Mouse (Mus musculus) kidney, adult 2 months (tissue): Measurements from ENCODE around the gene Il27.

Experiments
- CTCF ChIP-seq: fragments of 200-500 bp; conservative IDR thresholded peaks from 2 replicates; pipeline ENCODE4 v1.5.1; 2011; ENCODE audit warnings: low read depth, mild to moderate bottlenecking, control low read depth, low read length, moderate library complexity, mixed read lengths; ENCODE audit not compliant: insufficient read depth, insufficient read length
- POLR2A ChIP-seq: fragments of 200-500 bp; IDR thresholded peaks from one replicate; pipeline ENCODE4 v1.6.1; 2011; ENCODE audit warnings: low read depth, low read length, control low read depth

- TF ChIP-seq POLR2A = no peak
- TF ChIP-seq CTCF = no peak
These were observed 1.1 kb upstream of the Il27 start for GRCm38 (mm10) chr7:126595890-126596289.
